Mouse (Mus musculus): ENCODE results near the gene Ercc8.

Ercc8 gene

GRCm38 (mm10) chr13:108158465-108159240 is at the start of gene Ercc8, which contains the start of gene Ndufaf2:
TSS of gene Ercc8 (plus strand) at chr13:108158731.
TSS of gene Ndufaf2 (minus strand) at chr13:108158623.
- peak; percentile 95 to 97 for DNase-seq

GRCm38 (mm10) chr13:108110929-108111328 is 47.6 kb upstream of the Ercc8 start:
- DNase-seq, result no peak

GRCm38 (mm10) chr13:108113536-108113935 is 45.0 kb upstream of the Ercc8 start:
- DNase-seq, result no peak

- DNase-seq, result no peak
Measured at GRCm38 (mm10) chr13:108114257-108114656, 44.3 kb upstream of the Ercc8 start.

DNA sequence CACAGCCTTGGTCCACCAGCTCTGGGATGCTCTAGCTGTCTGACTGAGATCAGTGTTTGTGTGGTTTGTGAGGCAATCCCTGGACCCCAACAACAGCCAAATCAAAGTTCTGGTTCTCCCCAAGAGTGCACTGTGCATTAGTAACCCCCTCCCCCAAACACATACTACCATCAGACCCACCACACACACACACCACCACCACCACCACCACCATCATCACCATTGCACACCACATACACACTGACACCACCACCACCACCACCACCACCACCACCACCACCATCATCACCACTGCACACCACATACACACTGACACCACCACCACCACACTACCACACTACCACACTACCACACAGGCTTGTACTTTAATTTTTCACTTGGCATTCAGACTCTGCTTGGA is 40.9 kb upstream of the Ercc8 start:
- no peak for DNase-seq

GRCm38 (mm10) chr13:108118188-108118587 is 40.3 kb upstream of the Ercc8 start:
- DNase-seq, result no peak

- DNase-seq, result no peak
Measured at GRCm38 (mm10) chr13:108119411-108120310, 38.9 kb upstream of the Ercc8 start.

DNA sequence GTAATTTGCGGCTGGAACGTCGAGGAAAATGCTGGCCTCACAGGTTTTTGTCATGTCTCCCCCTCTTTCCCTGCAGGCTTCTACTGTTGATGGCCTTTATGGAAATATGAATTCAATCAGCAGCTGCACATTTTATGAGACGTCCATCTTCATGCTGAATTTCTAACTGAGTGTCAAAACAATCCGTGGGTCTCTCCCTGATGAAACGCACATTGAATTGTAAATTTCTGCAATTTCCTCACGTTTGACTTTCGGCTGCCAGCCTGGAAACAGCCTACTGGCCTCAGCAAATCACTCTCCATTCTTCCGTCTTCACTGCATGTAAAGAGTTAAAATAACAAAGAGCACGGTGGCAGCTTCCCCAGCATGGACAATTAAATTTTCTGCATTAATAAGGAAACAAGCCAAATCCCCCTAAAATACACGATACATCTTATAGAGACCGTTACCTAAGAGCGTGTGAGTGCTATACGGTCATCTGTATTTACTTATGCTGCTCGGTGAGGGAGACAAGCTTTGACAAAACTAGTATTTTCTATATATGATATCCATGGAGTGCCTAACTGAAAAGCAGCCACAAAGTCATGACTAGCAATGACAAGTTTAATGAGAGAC is 35.3 kb upstream of the Ercc8 start:
- DNase-seq, result no peak

DNA sequence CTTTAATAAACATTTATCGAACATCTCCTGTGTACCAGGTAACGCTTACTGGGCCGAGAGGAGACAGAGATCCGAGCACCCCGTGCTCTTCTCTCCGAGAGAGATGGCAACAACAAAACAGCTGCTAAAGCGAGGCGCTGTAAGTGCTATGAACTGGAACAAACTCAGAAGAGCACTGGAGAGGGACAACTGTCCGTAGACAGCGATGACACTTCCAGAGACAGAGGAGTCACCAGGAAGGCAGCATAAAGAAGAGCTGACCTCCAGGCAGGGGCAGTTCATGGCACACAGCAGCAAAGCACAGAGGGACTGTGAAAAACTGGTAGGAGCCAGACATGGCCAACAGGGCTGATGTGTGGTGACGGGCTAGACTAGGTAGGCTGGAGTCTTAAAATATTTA is 34.4 kb upstream of the Ercc8 start:
- no peak for DNase-seq

GRCm38 (mm10) chr13:108126246-108126645 is 32.3 kb upstream of the Ercc8 start:
- DNase-seq, result no peak

GRCm38 (mm10) chr13:108127130-108127529 is 31.4 kb upstream of the Ercc8 start:
- peak in 1 of 2 experiments; percentile 39 for DNase-seq

DNA sequence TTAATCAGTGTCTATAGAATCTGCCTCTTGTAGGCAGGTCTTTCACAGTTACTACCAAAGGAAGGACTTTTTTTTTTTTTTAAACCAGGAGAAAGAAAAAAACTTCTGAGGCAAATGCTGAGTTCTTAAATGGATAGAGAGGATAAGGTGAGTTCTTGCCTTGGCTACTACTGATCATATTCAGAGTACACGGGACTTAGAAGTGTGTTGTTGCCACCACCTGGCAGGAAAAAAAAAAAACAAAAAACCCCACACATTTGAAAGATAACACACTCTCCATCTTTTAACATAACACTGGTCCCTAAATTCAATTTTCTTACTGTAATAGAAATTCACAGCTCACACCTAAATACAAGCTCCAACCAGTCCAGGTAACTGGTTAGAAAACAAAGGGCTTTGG is 30.6 kb upstream of the Ercc8 start:
- DNase-seq, result no peak

GRCm38 (mm10) chr13:108129070-108129469 is 29.5 kb upstream of the Ercc8 start:
- DNase-seq, result no peak

DNA sequence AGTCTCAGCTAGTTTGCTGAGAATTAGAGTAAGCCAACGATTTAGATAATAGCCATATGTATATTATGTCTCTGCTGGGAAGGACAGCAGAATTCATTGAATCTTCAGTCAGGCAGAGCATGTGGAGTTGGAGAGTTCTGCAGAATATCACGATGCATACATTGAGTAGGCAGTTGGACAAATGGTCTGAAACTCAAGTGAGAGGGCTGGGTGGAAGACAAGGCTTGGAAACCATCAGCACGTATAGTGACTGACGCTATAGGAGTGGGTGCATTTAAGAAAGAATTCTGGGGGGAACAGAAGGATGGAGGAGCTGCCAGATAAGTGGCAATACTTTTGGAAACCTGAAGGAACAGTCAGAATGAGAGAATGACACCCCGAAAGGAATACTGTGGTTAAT is 27.8 kb upstream of the Ercc8 start:
- no peak for DNase-seq

DNA sequence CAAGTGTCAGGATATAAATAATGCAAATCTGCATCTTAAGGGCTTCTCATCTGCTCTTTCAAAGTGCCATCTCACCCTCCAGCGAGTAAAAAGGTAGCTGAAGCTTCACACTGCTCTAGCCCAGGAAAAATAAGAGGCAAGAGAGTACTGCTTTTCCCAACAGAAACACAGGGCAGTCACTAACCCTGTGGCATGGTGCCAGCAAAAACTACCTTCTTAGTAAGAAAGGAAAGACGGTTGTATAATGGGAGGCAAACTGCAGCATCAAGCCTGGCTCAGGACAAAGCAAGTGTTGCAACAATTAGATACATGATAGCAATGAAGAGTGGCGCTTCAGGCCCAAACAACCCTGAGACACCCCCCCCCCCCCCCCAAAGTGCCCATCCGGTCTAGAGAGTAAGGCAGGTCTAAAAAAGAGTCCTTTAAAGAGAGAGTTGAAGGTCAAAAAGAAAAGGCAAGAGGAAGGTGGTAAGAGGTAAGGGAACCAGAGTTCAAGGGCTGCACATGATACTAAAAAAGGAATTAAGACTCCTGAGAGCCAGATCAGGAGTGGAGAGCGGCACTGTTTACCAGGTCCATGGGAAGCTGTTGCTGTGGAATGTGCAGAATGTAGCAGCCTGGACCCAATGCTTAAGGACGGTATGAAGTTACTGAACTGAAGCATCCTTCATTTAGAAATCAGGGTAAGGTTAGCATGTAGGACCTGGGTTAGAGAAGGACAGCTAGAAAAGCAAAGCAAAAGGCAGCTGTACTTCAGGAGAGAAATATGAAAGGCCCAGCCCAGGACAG is 26.3 kb upstream of the Ercc8 start:
- no peak for DNase-seq

DNA sequence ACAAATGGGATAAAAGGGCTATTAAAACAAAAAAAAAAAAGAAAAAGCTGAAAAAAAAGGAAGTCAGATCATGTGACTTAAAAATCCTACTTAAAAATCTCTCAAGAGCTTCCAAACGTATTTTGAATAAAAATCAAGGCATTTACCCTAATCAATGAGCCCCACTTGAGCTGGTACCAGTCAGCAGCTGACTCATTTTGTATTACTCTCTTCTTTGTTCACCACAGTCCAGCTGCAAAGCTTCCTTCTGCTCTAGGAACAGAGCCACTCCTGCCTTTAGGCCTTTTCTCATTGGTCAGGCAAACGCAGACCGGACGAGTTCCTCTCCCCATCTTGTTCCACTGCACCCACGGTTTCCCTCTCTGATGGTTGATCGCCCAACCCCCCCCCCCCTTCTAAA is 22.9 kb upstream of the Ercc8 start:
- DNase-seq, result no peak

DNA sequence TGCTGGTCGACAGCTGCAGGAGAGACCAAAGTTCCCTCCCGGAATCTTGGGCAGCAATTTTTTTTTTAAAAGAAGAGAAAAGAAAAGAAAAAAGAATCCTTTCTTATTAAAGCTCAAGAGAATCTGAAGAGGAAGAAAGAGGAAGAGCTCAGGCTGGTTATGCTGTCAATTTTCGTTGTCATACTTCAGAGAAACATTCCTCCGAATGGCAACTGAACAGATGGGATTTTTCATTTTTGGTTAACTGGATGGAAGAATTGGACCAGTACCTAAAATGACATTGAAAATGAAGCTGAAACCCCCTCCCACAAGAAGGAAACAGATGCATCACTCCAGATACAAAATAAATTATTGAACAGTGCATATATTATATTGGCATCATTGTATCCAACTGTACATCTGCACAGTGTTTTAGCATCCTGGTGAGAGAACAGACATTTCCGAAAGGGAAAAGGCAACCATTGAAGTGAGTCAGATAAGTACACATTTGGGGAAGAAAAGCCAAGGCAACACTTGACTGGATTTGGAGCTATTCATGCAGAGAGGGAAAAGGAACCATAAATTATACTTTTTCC is 20.0 kb upstream of the Ercc8 start:
- no peak for DNase-seq

- no peak for DNase-seq
Measured at GRCm38 (mm10) chr13:108144086-108144485, 14.4 kb upstream of the Ercc8 start.

DNA sequence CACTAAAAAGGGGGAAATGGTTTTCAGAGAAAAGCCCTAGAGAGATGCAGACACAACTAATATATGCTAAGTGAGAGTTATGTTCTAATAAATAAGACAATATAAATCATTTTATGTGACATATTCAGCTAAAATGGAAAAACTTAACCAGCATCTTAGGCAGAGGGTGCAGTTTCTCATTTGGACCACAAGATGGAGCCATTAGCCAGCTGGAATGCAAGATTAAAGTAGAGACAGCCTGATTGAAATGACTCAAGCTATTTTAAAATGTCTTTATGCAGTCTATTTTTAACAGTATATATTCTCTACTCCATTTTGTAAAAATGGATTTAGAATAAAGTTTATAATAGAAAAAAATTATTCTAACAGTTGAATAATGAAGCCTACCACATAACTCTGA is 6.7 kb upstream of the Ercc8 start:
- peak in 1 of 2 experiments; percentile 40 for DNase-seq

- DNase-seq, result peak in 1 of 2 experiments; percentile 73
Measured at GRCm38 (mm10) chr13:108152650-108153372, 5.7 kb upstream of the Ercc8 start.

- DNase-seq, result no peak
Measured at GRCm38 (mm10) chr13:108157156-108157555, 1.4 kb upstream of the Ercc8 start.

Data from lung, postnatal 4 days (tissue).